ENCODE assay signal across 8 mouse cellular contexts in the genomic region with DNA sequence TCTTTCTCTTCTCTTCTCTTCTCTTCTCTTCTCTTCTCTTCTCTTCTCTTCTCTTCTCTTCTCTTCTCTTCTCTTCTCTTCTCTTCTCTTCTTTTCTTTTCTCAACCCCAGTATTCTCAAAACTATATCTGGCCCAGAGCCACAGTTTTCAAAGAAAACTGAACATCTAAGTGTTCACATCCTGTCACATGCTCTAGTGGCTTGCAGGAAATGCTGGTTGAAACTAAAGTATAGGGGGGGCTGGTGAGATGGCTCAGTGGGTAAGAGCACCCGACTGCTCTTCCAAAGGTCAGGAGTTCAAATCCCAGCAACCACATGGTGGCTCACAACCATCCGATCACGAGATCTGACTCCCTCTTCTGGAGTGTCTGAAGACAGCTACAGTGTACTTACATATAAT. TPM values are rescaled to one million over a fixed set of nuclear protein-coding genes. Genes with fewer than 3 reads are reported as not detected.
DNase-seq lines count a peak whose midpoint lies in the region; TF ChIP-seq lines count a peak whose summit lies in the region.
"Not testable (repeated sequence)": the region's sequence is repeated elsewhere in the genome, so short reads cannot be mapped to it uniquely, and the experiment has no call there.

No protein-coding gene starts in this region.

- peak; percentile 30 for DNase-seq in 3T3-L1 (ENCODE audit: low read depth, low spot score)
- DNase-seq in CD4-positive helper T cell, adult 2 months (ENCODE audit: low read depth, low spot score): peak; percentile 87
- peak; percentile 29 for DNase-seq in CH12.LX (ENCODE audit: extremely low read depth)
- DNase-seq in induced T-regulatory cell, adult 2 months (ENCODE audit: low read depth): peak; percentile 69
- DNase-seq in lung, postnatal 36 days: peak; percentile 29
- DNase-seq in spleen, adult 12 weeks (ENCODE audit: low spot score): peak; percentile 47
- DNase-seq in thymus, adult 18-20 months: peak; percentile 17 to 60
- DNase-seq in thymus, postnatal 14 days: peak; percentile 78

- not testable (repeated sequence) for H3K27ac ChIP-seq in CH12.LX (ENCODE audit: insufficient read depth, low read depth)

- not testable (repeated sequence) for H3K79me2 ChIP-seq in CH12.LX (replicated peaks; ENCODE audit: control insufficient read depth, extremely low read depth, insufficient read depth, poor library complexity, severe bottlenecking)

- not testable (repeated sequence) for H3K4me3 ChIP-seq in CH12.LX (replicated peaks in 1 of 3; ENCODE audit: low read depth in 2 of 3, low read length in 2 of 3, poor library complexity in 1 of 3)

- dilution Hi-C loops in CH12.LX (cut with MboI; ENCODE audit: extremely low pct_ligation_motif_present, extremely low pct_unique_long_range_greater_than_20kb, low sequenced_read_pairs): not testable (repeated sequence)

- not testable (repeated sequence) for H3K4me1 ChIP-seq in CH12.LX (ENCODE audit: control insufficient read depth in 1 of 2, insufficient read depth in 2 of 2)

- peaks cover 69 to 89% of the 10 kb centered on the region in 2 experiments for H3K36me3 ChIP-seq in CH12.LX (replicated peaks in 1 of 2; ENCODE audit: control insufficient read depth in 1 of 2, insufficient read depth in 1 of 2, low read length in 1 of 2)

- TF ChIP-seq RAD21 in CH12.LX (IDR thresholded peaks at IDR 0.05; ENCODE audit: low read depth, low read length): not testable (repeated sequence)

- H3K27me3 ChIP-seq in CH12.LX (replicated peaks): not testable (repeated sequence)

- not testable (repeated sequence) for H3K9me3 ChIP-seq in CH12.LX (replicated peaks; ENCODE audit: low read length)

- H3K4me2 ChIP-seq in CH12.LX (ENCODE audit: insufficient read depth, low read depth, poor library complexity, severe bottlenecking): not testable (repeated sequence)

- TF ChIP-seq POLR2A in CH12.LX (IDR thresholded peaks at IDR 0.05; ENCODE audit: low read depth, low read length): not testable (repeated sequence)

- not testable (repeated sequence) for H3K9ac ChIP-seq in CH12.LX (ENCODE audit: insufficient read depth, low read depth)

- not testable (repeated sequence) for TF ChIP-seq CTCF in CH12.LX (conservative IDR thresholded peaks at IDR 0.05 in 1 of 2, IDR thresholded peaks at IDR 0.05 in 1 of 2; ENCODE audit: low read depth in 2 of 2, low read length in 2 of 2)

- in situ Hi-C loops in CH12.LX (cut with MboI; ENCODE audit: low pct_ligation_motif_present, low pct_unique_long_range_greater_than_20kb, low sequenced_read_pairs): not testable (repeated sequence)

- not testable (repeated sequence) for TF ChIP-seq EP300 in CH12.LX (IDR thresholded peaks at IDR 0.05; ENCODE audit: low read length)

RNA-seq across cellular contexts. Expression of a gene that starts 18.5 kb away (rescaled TPM):
- total RNA-seq in CH12.LX (2012; rRNA removed): 78.6 and 85.3 TPM in 2 replicates
- 177 and 242 TPM in 2 replicates for total RNA-seq in CH12.LX (2014; rRNA removed)
- 171 and 177 TPM in 2 replicates for polyA plus RNA-seq in CH12.LX (2012; ENCODE audit: insufficient read length, low read depth)

RNA-seq across cellular contexts. Expression of a gene that starts 23.3 kb away (rescaled TPM):
- total RNA-seq in CH12.LX (2012; rRNA removed) (51.3 and 63.0 TPM in 2 replicates), CH12.LX (2014; rRNA removed) (40.6 and 40.8 TPM in 2 replicates)
- polyA plus RNA-seq in CH12.LX (2012; ENCODE audit: insufficient read length, low read depth): 60.3 and 63.2 TPM in 2 replicates

RNA-seq across cellular contexts. Expression of a gene that starts 45.4 kb away (rescaled TPM):
- 177 and 244 TPM in 2 replicates for total RNA-seq in CH12.LX (2012; rRNA removed)
- 697 and 769 TPM in 2 replicates for total RNA-seq in CH12.LX (2014; rRNA removed)
- 494 and 495 TPM in 2 replicates for polyA plus RNA-seq in CH12.LX (2012; ENCODE audit: insufficient read length, low read depth)

Comparison
In these comparisons a context has a peak if more than half of its experiments do, and no peak if none do; other contexts are left out.
1. DNase-seq: peak in every context shown above with its lines; median percentile 87 in CD4-positive helper T cell, adult 2 months; 78 in thymus, postnatal 14 days; 69 in induced T-regulatory cell, adult 2 months; 47 in spleen, adult 12 weeks; 38 in thymus, adult 18-20 months; 30 in 3T3-L1; 29 in CH12.LX; 29 in lung, postnatal 36 days.